Mouse (Mus musculus): ENCODE results near the gene Gm20503. TPM values are rescaled to one million over a fixed set of nuclear protein-coding genes. Genes with fewer than 3 reads are reported as not detected.
A peak's percentile ranks its signal among the peaks of the same experiment; 100 is the strongest.

Gm20503 gene
- polyA plus RNA-seq, 1 experiment from 2014 or later = 11.5 TPM

DNA sequence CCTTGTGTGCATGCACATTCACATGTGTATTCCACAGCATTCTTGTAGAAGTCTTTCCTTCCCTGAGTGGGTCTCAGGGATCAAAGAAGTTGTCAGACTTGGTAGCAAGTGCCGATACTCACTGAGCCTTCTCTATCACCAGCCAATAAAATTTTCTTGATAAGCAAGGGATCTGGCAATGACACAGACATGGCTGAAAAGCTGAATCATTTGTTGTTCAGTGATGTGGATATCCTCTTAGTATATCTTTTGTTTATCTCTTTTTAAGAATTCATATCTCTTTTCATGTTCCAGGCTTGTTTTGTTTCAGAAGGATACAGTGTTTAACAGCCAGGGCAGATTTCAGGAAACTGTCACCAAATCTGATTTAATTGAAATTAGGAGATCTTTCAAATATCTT is 4.3 kb upstream of the Gm20503 start:
- no peak overlapping the region for H3K4me3 ChIP-seq (ENCODE audit: low read depth, low read length)
- ATAC-seq (replicated peaks; ENCODE audit: low FRiP score) (no peak), DNase-seq (ENCODE audit: low spot score) (no peak)
- H3K4me2 ChIP-seq = no peak overlapping the region
- no peaks in the 10 kb centered on the region for H3K9me3 ChIP-seq (ENCODE audit: control insufficient read depth, low read length)
- H3K9ac ChIP-seq (ENCODE audit: low read depth, low read length) = no peak overlapping the region
- 57% methylated on average over 1 of the region's 1 CpGs for WGBS
- no peaks in the 10 kb centered on the region for H3K27me3 ChIP-seq (replicated peaks; ENCODE audit: control insufficient read depth, insufficient read depth, low read length)
- peaks cover 17% of the 10 kb centered on the region for H3K4me1 ChIP-seq (replicated peaks; ENCODE audit: control insufficient read depth, insufficient read depth, low read length)
- H3K36me3 ChIP-seq (ENCODE audit: control insufficient read depth, insufficient read depth, low read length) = no peaks in the 10 kb centered on the region
- no peak overlapping the region for H3K27ac ChIP-seq (ENCODE audit: low read depth, low read length)

DNA sequence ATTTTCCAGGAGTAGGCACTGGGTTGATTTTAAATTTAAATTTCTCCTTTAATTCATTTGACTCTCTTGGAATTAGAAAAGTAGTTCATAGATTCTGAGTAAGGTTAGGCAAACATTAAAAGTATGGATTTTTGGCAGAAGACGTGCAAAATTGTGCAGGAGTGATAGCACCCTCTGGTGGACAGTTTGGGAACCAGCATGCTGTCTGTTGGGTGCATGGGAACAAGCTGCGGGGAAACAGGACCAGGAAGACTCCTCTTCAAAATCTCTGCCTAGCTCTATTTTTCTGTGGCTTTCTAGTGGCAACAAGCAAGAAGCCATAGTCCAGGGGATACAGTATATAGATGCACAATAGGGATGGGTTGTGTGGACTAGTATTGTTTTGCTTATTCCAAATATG is 3.3 kb upstream of the Gm20503 start:
- Histone ChIP-seq H3K9me3 (ENCODE audit: control insufficient read depth, low read length) (no peaks in the 10 kb centered on the region), H3K9ac (ENCODE audit: low read depth, low read length) (no peak overlapping the region), H3K27ac (ENCODE audit: low read depth, low read length) (no peak overlapping the region), H3K4me3 (ENCODE audit: low read depth, low read length) (no peak overlapping the region), H3K4me2 (no peak overlapping the region), H3K36me3 (ENCODE audit: control insufficient read depth, insufficient read depth, low read length) (no peaks in the 10 kb centered on the region), H3K27me3 (replicated peaks; ENCODE audit: control insufficient read depth, insufficient read depth, low read length) (no peaks in the 10 kb centered on the region), H3K4me1 (replicated peaks; ENCODE audit: control insufficient read depth, insufficient read depth, low read length) (peaks cover 16% of the 10 kb centered on the region)
- no peak for ATAC-seq (replicated peaks; ENCODE audit: low FRiP score)
- no peak for DNase-seq (ENCODE audit: low spot score)
- 5% methylated on average over 2 of the region's 2 CpGs for WGBS

DNA sequence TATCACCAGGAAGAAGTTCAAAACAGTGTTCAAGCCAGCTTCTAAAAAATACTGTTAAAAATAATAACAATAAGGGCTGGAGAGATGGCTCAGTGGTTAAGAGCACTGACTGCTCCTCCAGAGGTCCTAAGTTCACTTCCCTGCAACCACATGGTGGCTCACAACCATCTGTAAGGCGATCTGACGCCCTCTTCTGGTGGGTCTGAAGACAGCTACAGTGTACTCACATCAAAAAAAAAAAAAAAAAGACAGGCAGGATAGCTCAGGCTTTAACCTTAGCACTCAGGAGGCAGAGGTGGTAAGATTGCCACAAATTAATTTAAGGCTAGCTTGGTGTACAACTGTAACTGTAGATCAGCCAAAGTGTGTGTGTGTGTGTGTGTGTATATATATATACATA is 2.4 kb upstream of the Gm20503 start:
- Histone ChIP-seq H3K9ac (ENCODE audit: low read depth, low read length) (no peak overlapping the region), H3K4me3 (ENCODE audit: low read depth, low read length) (no peak overlapping the region), H3K36me3 (ENCODE audit: control insufficient read depth, insufficient read depth, low read length) (no peaks in the 10 kb centered on the region), H3K9me3 (ENCODE audit: control insufficient read depth, low read length) (no peaks in the 10 kb centered on the region), H3K27ac (ENCODE audit: low read depth, low read length) (no peak overlapping the region), H3K4me2 (no peak overlapping the region), H3K4me1 (replicated peaks; ENCODE audit: control insufficient read depth, insufficient read depth, low read length) (peaks cover 17% of the 10 kb centered on the region), H3K27me3 (replicated peaks; ENCODE audit: control insufficient read depth, insufficient read depth, low read length) (no peaks in the 10 kb centered on the region)
- ATAC-seq (replicated peaks; ENCODE audit: low FRiP score) (no peak), DNase-seq (ENCODE audit: low spot score) (no peak)
- WGBS = 0% methylated on average over 2 of the region's 2 CpGs

DNA sequence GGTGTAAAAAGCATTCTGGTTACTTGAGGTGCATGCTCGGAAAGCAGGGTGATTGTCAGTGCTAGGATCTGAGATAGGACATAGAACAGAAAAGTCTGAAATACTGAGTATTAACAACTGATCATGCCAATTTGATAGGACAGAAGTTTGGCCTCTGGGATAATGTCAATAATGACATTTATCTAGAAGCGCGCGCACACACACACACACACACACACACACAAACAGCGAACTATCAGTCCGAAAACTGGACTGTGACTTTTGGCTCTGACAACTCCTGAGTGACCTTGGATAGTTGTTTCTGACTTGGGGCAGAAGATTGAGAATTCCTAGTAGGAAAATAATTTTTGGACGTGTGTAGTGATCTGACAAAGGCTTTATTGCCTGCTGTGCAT is 793 bp downstream of the Gm20503 start:
- peak overlapping the region; percentile 94 for H3K9ac ChIP-seq (ENCODE audit: low read depth, low read length)
- H3K4me2 ChIP-seq = peak overlapping the region; percentile 94
- peaks cover 33% of the 10 kb centered on the region for H3K4me1 ChIP-seq (replicated peaks; ENCODE audit: control insufficient read depth, insufficient read depth, low read length)
- peak overlapping the region; percentile 96 for H3K4me3 ChIP-seq (ENCODE audit: low read depth, low read length)
- no peaks in the 10 kb centered on the region for H3K9me3 ChIP-seq (ENCODE audit: control insufficient read depth, low read length)
- no peak for DNase-seq (ENCODE audit: low spot score)
- no peaks in the 10 kb centered on the region for H3K36me3 ChIP-seq (ENCODE audit: control insufficient read depth, insufficient read depth, low read length)
- no peaks in the 10 kb centered on the region for H3K27me3 ChIP-seq (replicated peaks; ENCODE audit: control insufficient read depth, insufficient read depth, low read length)
- WGBS = 23% methylated on average over 7 of the region's 7 CpGs
- ATAC-seq (replicated peaks; ENCODE audit: low FRiP score) = no peak
- H3K27ac ChIP-seq (ENCODE audit: low read depth, low read length) = no peak overlapping the region; the same call in 1 of the 2 replicates

DNA sequence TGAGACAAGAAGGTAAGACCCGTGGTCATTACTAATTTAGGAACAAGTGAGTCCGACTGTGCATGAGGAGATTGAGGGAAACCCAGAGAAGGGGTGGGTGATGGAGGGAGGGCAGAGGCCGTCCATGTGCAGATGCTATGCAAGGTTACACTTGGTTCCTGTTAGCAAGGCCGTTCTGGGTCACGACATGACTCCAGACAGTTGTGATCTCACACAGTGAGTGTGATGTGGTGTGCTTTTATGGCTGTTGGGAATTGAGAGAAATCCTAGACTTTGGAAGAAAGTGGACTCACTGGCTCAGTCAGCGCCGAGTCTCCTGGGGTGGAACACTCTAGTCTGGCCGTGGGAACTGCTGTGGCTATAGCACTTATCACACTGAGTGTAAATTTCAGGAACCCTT is 3.2 kb downstream of the Gm20503 start:
- no peaks in the 10 kb centered on the region for H3K36me3 ChIP-seq (ENCODE audit: control insufficient read depth, insufficient read depth, low read length)
- no peak overlapping the region for H3K27ac ChIP-seq (ENCODE audit: low read depth, low read length)
- H3K9ac ChIP-seq (ENCODE audit: low read depth, low read length) = no peak overlapping the region
- no peaks in the 10 kb centered on the region for H3K27me3 ChIP-seq (replicated peaks; ENCODE audit: control insufficient read depth, insufficient read depth, low read length)
- DNase-seq (ENCODE audit: low spot score) (no peak), ATAC-seq (replicated peaks; ENCODE audit: low FRiP score) (no peak)
- peaks cover 49% of the 10 kb centered on the region for H3K4me1 ChIP-seq (replicated peaks; ENCODE audit: control insufficient read depth, insufficient read depth, low read length)
- H3K9me3 ChIP-seq (ENCODE audit: control insufficient read depth, low read length) = no peaks in the 10 kb centered on the region
- H3K4me2 ChIP-seq = no peak overlapping the region
- no peak overlapping the region for H3K4me3 ChIP-seq (ENCODE audit: low read depth, low read length)
- 65% methylated on average over 8 of the region's 8 CpGs for WGBS

DNA sequence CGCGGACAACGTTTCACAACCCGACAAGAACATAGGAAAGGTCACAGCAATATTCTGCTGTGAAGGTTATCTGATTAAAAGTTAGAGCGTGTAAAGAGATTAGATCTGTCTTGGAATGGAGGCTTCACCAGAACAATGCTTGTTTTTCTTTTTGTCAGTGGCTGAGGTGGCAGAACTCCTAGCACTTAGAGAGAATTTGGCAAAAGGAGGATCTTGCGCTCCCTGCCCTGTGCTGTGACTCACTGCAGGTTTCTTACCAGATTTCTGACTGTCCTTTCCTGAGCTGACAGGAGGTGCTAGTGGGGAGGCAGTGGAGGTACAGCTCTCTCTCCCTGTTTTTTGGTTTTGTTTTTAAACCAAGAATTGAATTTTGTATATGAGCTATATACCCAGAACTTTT is 4.0 kb downstream of the Gm20503 start:
- H3K27me3 ChIP-seq (replicated peaks; ENCODE audit: control insufficient read depth, insufficient read depth, low read length) = no peaks in the 10 kb centered on the region
- H3K36me3 ChIP-seq (ENCODE audit: control insufficient read depth, insufficient read depth, low read length) = no peaks in the 10 kb centered on the region
- DNase-seq (ENCODE audit: low spot score) (no peak), ATAC-seq (replicated peaks; ENCODE audit: low FRiP score) (no peak)
- H3K9ac ChIP-seq (ENCODE audit: low read depth, low read length) = no peak overlapping the region
- H3K27ac ChIP-seq (ENCODE audit: low read depth, low read length) = no peak overlapping the region
- WGBS = 80% methylated on average over 6 of the region's 6 CpGs
- H3K9me3 ChIP-seq (ENCODE audit: control insufficient read depth, low read length) = no peaks in the 10 kb centered on the region
- H3K4me3 ChIP-seq (ENCODE audit: low read depth, low read length) = no peak overlapping the region
- no peak overlapping the region for H3K4me2 ChIP-seq
- peaks cover 53% of the 10 kb centered on the region for H3K4me1 ChIP-seq (replicated peaks; ENCODE audit: control insufficient read depth, insufficient read depth, low read length)

DNA sequence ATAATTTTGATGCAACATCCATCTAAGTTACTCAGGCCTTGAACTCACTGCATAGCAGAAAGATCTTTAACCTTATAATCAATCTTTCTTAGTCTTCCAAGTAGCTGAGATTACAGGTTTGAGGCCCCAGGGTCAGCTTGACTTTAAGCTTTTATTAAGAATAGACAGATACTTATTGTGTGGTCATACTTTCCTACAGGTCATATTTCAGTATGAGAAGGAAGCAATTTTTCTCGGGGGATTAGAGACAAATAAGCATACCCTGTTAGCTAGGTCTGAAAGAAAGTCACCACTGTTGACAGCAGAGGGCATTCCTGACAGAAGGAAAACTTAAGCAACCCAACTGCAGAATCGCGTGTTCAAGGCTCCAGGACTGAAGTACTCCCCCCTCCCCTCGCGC is 5.0 kb downstream of the Gm20503 start:
- peaks cover 49% of the 10 kb centered on the region for H3K4me1 ChIP-seq (replicated peaks; ENCODE audit: control insufficient read depth, insufficient read depth, low read length)

DNA sequence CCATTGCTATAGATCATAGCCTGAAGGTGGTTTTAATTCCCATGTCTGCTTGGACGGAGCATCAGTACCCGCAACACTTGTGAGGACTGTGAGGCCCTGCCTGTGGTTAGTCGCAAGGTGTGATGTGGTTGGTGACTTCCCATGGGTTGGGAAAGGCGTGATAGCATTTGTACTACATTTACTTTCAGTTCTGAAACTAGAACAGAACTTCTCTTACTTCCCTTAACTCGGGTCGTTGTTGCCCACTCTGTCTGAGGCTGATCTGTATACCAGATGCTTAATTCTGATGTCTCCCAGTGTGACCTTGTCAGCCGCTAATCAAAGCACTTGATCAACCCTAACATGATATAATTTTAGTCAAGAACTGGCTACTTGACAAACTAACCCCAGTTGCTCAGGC is 6.2 kb downstream of the Gm20503 start:
- H3K4me3 ChIP-seq (ENCODE audit: low read depth, low read length) = no peak overlapping the region
- no peak overlapping the region for H3K9ac ChIP-seq (ENCODE audit: low read depth, low read length)
- no peaks in the 10 kb centered on the region for H3K27me3 ChIP-seq (replicated peaks; ENCODE audit: control insufficient read depth, insufficient read depth, low read length)
- H3K36me3 ChIP-seq (ENCODE audit: control insufficient read depth, insufficient read depth, low read length) = no peaks in the 10 kb centered on the region
- DNase-seq (ENCODE audit: low spot score) (no peak), ATAC-seq (replicated peaks; ENCODE audit: low FRiP score) (no peak)
- 61% methylated on average over 7 of the region's 7 CpGs for WGBS
- H3K4me2 ChIP-seq = peak overlapping the region; percentile 5; the same call in 1 of the 2 replicates
- H3K4me1 ChIP-seq (replicated peaks; ENCODE audit: control insufficient read depth, insufficient read depth, low read length) = peaks cover 49% of the 10 kb centered on the region
- H3K27ac ChIP-seq (ENCODE audit: low read depth, low read length) = no peak overlapping the region
- no peaks in the 10 kb centered on the region for H3K9me3 ChIP-seq (ENCODE audit: control insufficient read depth, low read length)

More for the DNA sequence above, 5.0 kb downstream of the Gm20503 start:
- H3K4me2 ChIP-seq = no peak overlapping the region
- 89% methylated on average over 5 of the region's 5 CpGs for WGBS
- H3K27me3 ChIP-seq (replicated peaks; ENCODE audit: control insufficient read depth, insufficient read depth, low read length) = no peaks in the 10 kb centered on the region
- H3K9ac ChIP-seq (ENCODE audit: low read depth, low read length) = no peak overlapping the region
- H3K4me3 ChIP-seq (ENCODE audit: low read depth, low read length) = no peak overlapping the region
- H3K36me3 ChIP-seq (ENCODE audit: control insufficient read depth, insufficient read depth, low read length) = no peaks in the 10 kb centered on the region
- H3K27ac ChIP-seq (ENCODE audit: low read depth, low read length) = no peak overlapping the region
- H3K9me3 ChIP-seq (ENCODE audit: control insufficient read depth, low read length) = no peaks in the 10 kb centered on the region
- no peak for DNase-seq (ENCODE audit: low spot score)
- no peak for ATAC-seq (replicated peaks; ENCODE audit: low FRiP score)

DNA sequence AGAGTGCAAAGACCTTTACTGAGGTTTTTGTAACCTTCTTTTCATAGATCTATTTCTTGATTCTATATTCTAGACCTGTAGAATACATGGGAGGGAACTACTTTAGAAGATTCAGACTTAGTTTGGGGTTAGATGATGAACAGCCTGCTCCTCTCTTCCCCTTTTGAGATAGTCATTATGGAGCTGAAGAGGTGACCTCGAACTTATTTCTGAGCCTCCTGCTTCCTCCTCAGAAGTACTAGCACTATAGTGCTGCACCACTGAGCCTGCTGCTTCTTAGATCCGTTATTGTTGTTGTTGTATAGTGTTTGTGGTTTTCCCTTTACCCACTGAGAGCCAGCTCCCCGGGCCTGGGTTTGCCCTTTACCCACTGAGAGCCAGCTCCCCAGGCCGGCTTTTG is 6.7 kb downstream of the Gm20503 start:
- DNase-seq (ENCODE audit: low spot score) (no peak), ATAC-seq (replicated peaks; ENCODE audit: low FRiP score) (no peak)
- no peaks in the 10 kb centered on the region for H3K36me3 ChIP-seq (ENCODE audit: control insufficient read depth, insufficient read depth, low read length)
- peaks cover 45% of the 10 kb centered on the region for H3K4me1 ChIP-seq (replicated peaks; ENCODE audit: control insufficient read depth, insufficient read depth, low read length)
- H3K4me3 ChIP-seq (ENCODE audit: low read depth, low read length) = no peak overlapping the region
- WGBS = 44% methylated on average over 4 of the region's 4 CpGs
- H3K4me2 ChIP-seq = no peak overlapping the region
- no peak overlapping the region for H3K27ac ChIP-seq (ENCODE audit: low read depth, low read length)
- H3K9me3 ChIP-seq (ENCODE audit: control insufficient read depth, low read length) = no peaks in the 10 kb centered on the region
- H3K27me3 ChIP-seq (replicated peaks; ENCODE audit: control insufficient read depth, insufficient read depth, low read length) = no peaks in the 10 kb centered on the region
- no peak overlapping the region for H3K9ac ChIP-seq (ENCODE audit: low read depth, low read length)
